Mouse (Mus musculus) ovary, postnatal 36 days (tissue): ENCODE measurements around the gene Gm10563.
"Not testable (repeated sequence)": the region's sequence is repeated elsewhere in the genome, so short reads cannot be mapped to it uniquely, and the experiment has no call there.

Source experiments
- DNase-seq: peaks from one replicate; pipeline ENCODE4 v3.0.0; 2022; ENCODE audit warnings: low spot score, mixed read lengths

The Gm10563 gene

DNA sequence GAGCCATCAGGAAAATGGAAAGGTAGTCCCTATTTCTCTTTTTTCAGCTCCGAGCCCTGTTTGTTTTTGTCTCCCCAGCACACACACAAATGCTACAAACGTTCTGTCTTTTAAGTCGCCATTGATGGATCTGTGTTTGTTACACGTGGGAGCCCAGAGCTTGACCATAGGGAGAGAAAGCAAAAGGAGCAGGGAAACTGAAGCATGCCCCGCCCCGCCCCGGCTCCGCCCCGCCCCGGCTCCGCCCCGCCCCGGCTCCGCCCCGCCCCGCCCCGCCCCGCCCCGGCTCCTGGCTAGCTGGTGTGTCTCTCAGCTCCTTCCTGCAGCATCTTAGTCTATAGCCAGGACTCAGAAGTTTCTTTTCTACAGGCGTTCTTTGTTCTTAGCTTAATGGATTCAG lies 46.7 kb downstream of the Gm10563 start:
- DNase-seq = no peak

DNA sequence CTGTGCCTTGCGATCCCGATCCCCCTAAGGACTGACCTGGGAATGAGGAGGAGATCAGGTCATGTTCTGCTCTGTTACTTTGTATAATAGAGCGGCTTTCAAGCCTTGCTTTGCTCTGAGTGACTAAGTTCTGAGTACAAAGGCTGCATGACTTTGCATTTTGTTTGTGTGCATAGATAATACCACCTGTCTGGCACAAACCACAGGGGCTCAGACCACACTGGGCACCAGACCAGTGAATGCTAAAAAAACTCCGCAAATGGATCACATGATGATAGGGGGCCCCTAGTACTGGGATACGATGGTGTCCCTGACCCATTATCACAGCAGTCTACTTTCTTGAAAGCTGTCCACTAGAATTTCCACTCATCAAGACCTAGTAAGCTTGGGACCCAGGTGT lies 48.6 kb downstream of the Gm10563 start:
- no peak for DNase-seq

DNA sequence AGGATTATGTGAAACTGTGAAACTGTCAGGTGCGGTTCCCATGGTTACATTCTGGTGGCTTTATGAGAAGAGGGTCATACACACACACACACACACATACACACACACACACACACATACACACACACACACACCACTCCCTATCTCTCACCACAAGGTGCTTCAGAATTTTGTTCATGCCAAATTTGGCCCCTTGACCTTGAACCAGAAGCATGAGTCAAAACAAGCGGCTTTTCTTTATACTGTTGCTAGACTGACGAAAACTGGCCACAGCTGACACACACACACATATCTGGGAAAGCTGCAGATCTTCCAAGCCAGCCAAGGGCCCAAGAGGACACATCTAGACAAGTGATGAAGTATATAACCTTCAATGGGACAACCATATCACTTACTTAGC lies 49.4 kb downstream of the Gm10563 start:
- DNase-seq = peak; percentile 11

- DNase-seq = no peak
Measured at GRCm38 (mm10) chr4:155593780-155594179, 51.4 kb downstream of the Gm10563 start.

- DNase-seq = peak; percentile 31
Measured at GRCm38 (mm10) chr4:155591012-155591719, 54.0 kb downstream of the Gm10563 start.

DNA sequence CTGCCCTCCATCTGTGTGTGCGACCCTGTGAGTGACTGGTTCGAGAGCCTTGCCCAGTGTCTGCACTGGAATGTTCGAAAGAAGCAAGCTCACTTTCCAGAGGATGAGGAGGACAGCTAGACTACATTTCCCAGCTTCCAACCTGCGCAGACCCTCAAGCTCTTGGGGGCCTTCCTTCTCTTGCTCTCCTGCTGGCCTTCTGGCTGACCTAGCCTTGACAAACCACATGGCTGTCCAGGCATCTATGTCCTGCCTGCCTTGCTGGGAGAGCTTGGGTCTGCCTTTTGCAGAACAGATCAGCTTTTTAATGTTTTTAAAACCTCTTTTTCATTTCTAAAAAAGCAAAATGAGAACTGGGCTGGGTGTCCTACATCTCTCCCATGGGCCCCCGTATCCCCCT lies 55.9 kb downstream of the Gm10563 start:
- DNase-seq = no peak

DNA sequence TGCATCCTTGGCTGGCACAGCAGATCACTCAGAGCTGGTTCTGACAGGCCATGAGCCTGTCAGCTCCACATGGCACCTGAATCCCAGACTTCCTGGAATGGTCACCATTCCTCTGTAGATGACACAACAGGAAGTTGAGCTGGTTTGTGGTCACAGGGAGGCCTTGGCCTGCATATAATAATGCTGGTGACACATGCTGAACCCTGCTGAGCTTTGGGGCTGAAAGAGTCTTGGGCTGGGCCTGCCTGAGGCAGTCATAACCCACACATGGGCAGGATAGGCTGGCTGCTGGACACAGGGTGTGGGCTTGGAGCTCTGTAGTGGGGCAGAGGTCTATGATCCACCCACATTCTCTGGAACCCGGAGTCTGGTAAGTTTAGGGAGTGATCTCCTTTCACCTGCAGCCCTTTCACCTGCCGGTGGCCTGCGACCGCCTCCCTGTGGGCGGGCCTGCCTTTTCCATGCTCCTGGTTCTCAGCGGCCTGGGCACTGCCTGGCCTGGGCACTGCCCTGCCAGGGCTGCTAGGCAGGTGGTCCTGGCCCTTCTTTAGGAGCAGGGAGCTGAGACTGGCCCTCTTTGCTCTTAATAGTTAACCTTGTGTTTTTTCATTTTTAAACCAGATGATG lies 62.8 kb downstream of the Gm10563 start:
- DNase-seq = no peak

DNA sequence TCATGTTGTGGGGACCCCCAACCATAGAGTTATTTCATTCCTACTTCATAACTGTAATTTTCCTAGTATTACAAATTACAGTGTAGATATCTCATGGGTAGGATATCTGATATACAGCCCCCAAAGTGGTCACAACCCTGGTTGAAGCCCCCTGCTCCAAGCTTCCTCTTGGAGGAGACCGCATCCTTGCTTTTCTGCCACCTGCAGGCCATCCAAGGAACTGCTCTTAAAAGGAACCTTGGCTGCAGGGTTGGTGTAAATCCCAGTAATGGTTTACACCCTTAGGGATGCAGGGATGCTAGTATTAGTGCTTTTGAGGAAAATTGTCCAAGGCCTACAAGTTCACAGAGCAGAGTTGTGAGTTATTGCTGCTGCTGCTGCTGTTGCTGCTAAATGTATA lies 64.8 kb downstream of the Gm10563 start:
- DNase-seq = no peak

DNA sequence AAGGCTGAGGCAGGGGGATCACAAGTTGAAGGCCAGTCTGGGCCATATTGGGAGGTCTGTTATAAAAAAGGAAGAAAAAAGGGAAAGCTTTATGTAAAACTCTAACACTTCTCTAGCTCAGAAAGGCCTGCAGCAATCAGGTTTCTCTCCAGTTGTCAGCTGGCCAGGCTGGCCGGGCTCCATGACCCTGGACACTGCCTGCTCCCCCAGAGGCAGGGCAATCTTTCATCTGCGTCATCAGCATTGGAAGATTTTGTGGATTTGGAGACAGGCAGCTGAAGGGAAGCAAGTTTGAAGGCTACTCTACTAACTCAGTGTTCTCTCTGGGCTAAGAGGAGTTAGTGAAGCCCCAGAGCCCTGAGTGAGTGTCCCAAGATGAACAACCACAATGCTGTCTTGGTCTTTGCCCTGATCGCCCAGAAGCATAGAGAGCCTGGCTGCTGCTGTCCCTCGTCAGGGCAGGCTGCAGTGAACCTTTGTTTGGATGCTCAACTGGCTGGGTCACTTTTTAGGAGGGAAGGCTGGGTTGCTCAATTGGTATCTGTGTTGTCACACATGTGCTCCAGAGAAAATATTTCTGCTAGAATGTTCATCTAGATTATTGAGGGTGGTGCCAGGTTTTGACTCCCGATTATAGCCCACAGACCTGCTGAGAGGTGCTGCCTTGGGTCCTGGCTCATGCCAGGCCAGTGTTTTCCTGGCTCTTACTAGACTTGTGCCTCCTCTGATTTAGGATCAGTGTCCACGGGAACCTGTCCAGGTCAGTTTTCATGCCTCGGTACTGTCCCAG lies 66.7 kb downstream of the Gm10563 start:
- DNase-seq = peak; percentile 80

GRCm38 (mm10) chr4:155577741-155578140 lies 67.5 kb downstream of the Gm10563 start:
- DNase-seq = no peak

DNA sequence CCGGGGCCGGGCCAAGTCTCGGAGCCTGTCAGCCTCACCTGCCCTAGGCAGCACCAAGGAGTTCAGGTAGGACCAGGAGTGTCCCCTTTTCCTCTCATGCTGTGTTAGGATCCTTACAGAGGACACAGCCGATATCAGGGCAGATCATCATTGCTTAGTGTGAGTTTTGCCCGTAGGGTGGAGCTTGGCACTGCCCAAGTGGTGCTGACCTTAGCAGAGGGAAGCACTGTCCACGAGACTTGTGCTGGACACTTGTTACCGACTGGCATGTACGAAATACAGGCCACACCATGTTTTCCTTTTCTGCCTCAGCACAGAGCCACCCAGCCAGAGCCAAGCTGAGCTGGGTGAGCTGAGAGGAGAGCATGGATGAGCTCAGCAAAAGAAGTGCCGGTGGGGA lies 68.1 kb downstream of the Gm10563 start:
- no peak for DNase-seq

- DNase-seq = no peak
Measured at GRCm38 (mm10) chr4:155575521-155575920, 69.7 kb downstream of the Gm10563 start.

GRCm38 (mm10) chr4:155574931-155575330 lies 70.3 kb downstream of the Gm10563 start:
- DNase-seq = no peak

DNA sequence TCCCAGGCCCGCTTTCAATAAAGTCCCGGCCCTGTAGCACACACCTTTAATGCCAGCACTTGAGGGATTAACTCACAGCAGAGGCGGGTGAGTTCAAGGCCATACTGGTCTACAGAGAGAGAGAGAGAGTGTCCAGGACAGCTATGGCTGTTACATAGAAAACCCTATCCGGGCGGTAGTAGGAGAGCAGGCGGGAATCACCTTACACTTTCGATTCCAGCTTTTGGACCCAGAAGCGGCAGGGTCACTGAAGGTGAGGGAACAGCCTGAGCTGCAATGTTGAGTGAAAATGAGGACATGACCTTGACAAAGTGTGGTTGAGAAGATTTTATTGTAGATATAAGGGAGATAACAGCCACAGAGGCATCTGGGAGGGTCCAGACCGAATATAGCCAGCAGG lies 71.3 kb downstream of the Gm10563 start:
- no peak for DNase-seq

DNA sequence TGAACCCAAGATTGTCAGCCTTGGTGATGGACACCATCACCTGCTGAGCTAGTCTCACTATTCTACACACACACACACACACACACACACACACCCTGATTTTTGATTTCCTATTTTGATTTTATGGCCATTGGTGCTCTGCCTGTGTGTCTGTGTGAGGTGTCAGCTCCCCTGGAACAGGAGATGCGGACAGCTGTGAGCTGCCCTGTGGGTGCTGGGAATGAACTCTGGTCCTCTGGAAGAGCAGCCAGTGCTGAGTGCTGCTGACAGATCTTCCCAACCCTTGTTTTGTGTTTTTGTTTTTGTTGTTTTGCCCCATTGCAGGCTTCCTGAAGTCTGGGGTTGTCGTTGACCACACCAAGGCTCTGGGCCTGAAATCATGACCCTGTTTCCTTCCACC lies 72.1 kb downstream of the Gm10563 start:
- no peak for DNase-seq

- DNase-seq = no peak
Measured at GRCm38 (mm10) chr4:155571442-155571841, 73.8 kb downstream of the Gm10563 start.

- not testable (repeated sequence) for DNase-seq
Measured at GRCm38 (mm10) chr4:155570315-155570714, 74.9 kb downstream of the Gm10563 start.

GRCm38 (mm10) chr4:155569818-155570217 lies 75.4 kb downstream of the Gm10563 start:
- no peak for DNase-seq

DNA sequence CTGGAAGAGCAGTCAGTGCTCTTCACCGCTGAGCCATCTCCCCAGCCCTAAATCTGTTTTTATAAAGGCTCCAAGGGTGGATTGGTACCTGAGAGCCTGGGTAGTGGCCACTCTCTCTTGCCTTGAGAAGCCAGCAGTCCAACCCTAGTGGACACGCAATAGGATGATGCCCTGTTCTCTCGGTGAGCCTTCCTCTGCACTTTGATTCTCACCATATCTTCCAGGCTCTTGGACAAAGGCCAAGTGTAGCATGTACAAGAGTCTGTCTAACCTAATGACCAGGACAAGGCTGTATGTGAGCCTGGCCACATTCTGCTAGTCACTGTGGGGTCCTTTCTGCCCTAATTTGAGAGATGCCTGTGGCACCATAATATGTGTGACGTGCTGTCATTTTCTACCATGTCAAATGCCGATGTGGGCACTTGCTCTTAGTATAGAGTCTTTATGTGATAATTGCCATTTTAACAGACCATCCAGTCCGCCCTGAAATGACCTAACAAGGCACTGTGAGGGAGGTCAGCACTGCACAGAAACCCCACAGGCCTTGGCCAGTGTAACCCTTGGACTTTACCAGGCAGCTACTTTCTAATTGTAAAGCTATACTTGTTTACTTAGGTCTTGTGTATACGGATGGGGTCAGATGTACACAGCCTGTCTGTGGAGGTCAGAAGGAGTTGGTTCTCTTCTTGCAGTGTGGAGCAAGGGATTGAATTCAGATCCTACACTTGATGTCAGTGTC lies 76.4 kb downstream of the Gm10563 start:
- no peak for DNase-seq

GRCm38 (mm10) chr4:155568170-155568569 lies 77.0 kb downstream of the Gm10563 start:
- DNase-seq = no peak

DNA sequence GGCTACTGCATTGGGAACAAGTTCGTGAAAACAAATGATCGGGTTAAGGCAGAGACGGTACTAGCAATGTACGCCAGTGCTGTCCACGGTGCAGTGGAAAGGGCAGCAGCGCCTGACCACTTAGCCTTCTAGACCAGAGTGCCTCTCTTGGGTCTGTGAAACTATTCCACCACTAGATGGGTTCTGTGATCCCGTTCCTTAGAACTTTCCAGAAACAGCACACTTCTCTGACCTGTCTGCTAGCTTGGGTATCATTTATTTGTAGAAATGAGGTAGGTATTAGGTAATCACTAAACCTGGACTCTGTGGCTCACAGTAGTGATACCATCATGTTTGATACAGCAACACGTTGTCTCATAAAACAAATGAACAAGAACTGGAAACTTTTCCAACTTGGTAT lies 78.7 kb downstream of the Gm10563 start:
- DNase-seq = no peak
